Mouse (Mus musculus) ES-E14 (cell line): ENCODE results near the gene Commd1. TPM values are rescaled to one million over a fixed set of nuclear protein-coding genes. Genes with fewer than 3 reads are reported as not detected.

ENCODE experiments used
- DNase-seq: peaks from one replicate; pipeline ENCODE4 v3.0.0-alpha.2; 2013; ENCODE audit warnings: low read depth, low spot score
- H3K27ac ChIP-seq: 2 replicates; pipeline ENCODE4 v1.5.1; 2012; ENCODE audit warnings: low read depth, mild to moderate bottlenecking, low read length, moderate library complexity, mixed read lengths; ENCODE audit not compliant: poor library complexity, insufficient read depth, severe bottlenecking
- H3K36me3 ChIP-seq: 2 replicates; pipeline ENCODE4 v1.6.1; 2012; ENCODE audit warnings: mild to moderate bottlenecking, low read length, moderate library complexity, mixed read lengths; ENCODE audit not compliant: control insufficient read depth, poor library complexity, insufficient read depth, severe bottlenecking
- H3K4me1 ChIP-seq, 2 experiments: fragments of 150-350 bp in 1 of 2; sonication (generic) in 1 of 2; 2 replicates each; pipeline ENCODE4 v1.6.1; 2012; ENCODE audit warnings: low read length in 2 of 2, mild to moderate bottlenecking in 1 of 2, mixed read lengths in 1 of 2; ENCODE audit not compliant: control insufficient read depth in 2 of 2, insufficient read depth in 2 of 2, poor library complexity in 1 of 2
- H3K4me3 ChIP-seq, 2 experiments: fragments of 150-350 bp in 1 of 2; sonication (generic) in 1 of 2; 2 replicates each; pipeline ENCODE4 v1.5.1; 2012; ENCODE audit warnings: low read length in 2 of 2, low read depth in 1 of 2, mild to moderate bottlenecking in 1 of 2, mixed read lengths in 1 of 2; ENCODE audit not compliant: insufficient read depth in 1 of 2, poor library complexity in 1 of 2, severe bottlenecking in 1 of 2
- H3K9ac ChIP-seq: 2 replicates; pipeline ENCODE4 v1.6.1; 2012; ENCODE audit warnings: low read depth, mild to moderate bottlenecking, low read length, mixed read lengths; ENCODE audit not compliant: poor library complexity, insufficient read depth, severe bottlenecking
- H3K9me3 ChIP-seq: fragments of 150-350 bp; sonication (generic); 2 replicates; pipeline ENCODE4 v1.6.1; 2012; ENCODE audit warnings: low read depth, mild to moderate bottlenecking, low read length; ENCODE audit not compliant: control insufficient read depth, insufficient read depth
- CHD2 ChIP-seq: IDR thresholded peaks from 2 replicates; pipeline ENCODE4 v1.6.1; 2014; ENCODE audit warnings: mild to moderate bottlenecking, low read depth, low read length, inconsistent platforms
- HCFC1 ChIP-seq: IDR thresholded peaks from 2 replicates; pipeline ENCODE4 v1.6.1; 2012; ENCODE audit warnings: low read length, inconsistent platforms, borderline replicate concordance; ENCODE audit not compliant: insufficient read depth
- MAFK ChIP-seq: IDR thresholded peaks from 2 replicates; pipeline ENCODE4 v1.6.1; 2014; ENCODE audit warnings: mild to moderate bottlenecking, low read depth, low read length, inconsistent platforms; ENCODE audit not compliant: insufficient read depth
- ZC3H11A ChIP-seq: IDR thresholded peaks from 2 replicates; pipeline ENCODE4 v1.6.1; 2012; ENCODE audit warnings: low read depth, mild to moderate bottlenecking, inconsistent platforms, low read length, borderline replicate concordance
- ZNF384 ChIP-seq: IDR thresholded peaks from 2 replicates; pipeline ENCODE4 v1.6.1; 2012; ENCODE audit warnings: low read depth, low read length, inconsistent platforms
- in situ Hi-C, 2 experiments: fragments of 600-800 bp; cut with MboI; formaldehyde crosslinking; loops; one replicate each; pipeline ENCODE4 v1.15.1; 2025; ENCODE audit warnings: low sequenced_read_pairs in 2 of 2, inconsistent platforms in 1 of 2; ENCODE audit not compliant: unreplicated experiment in 2 of 2
- total RNA-seq: library from RNA; depleted of rRNA; stranded (reverse); fragments of 300-350 nt; gene quantifications from 2 replicates; pipeline ENCODE4 v1.2.3, GENCODE M21; 2012

The Commd1 gene
- total RNA-seq, 1 experiment: 106 TPM

- Histone ChIP-seq H3K9ac (no peak overlapping the region), H3K4me1 (peaks cover 6 to 11% of the 10 kb centered on the region in 2 experiments; a peak in 3 of 4 replicates), H3K27ac (no peak overlapping the region), H3K9me3 (no peaks in the 10 kb centered on the region), H3K4me3 (no peak overlapping the region), H3K36me3 (no peaks in the 10 kb centered on the region)
- no peak for DNase-seq
- no peak for TF ChIP-seq MAFK
- no peak for TF ChIP-seq ZNF384
- TF ChIP-seq HCFC1: no peak
- no peak for TF ChIP-seq ZC3H11A
- no peak for TF ChIP-seq CHD2
- in situ Hi-C loops: no loop called here
Measured at GRCm38 (mm10) chr11:22931320-22931905, 50.8 kb downstream of the Commd1 start.

- Histone ChIP-seq H3K27ac (no peak overlapping the region), H3K9ac (no peak overlapping the region), H3K36me3 (no peaks in the 10 kb centered on the region), H3K4me3 (no peak overlapping the region), H3K4me1 (peaks cover 0 to 4% of the 10 kb centered on the region in 2 experiments; a peak in 2 of 4 replicates), H3K9me3 (no peaks in the 10 kb centered on the region)
- in situ Hi-C loops: no loop called here
- TF ChIP-seq MAFK (no peak), CHD2 (no peak), ZNF384 (no peak), HCFC1 (no peak)
- no peak for DNase-seq
Measured at GRCm38 (mm10) chr11:22930129-22930528, 52.1 kb downstream of the Commd1 start.

- no peak for DNase-seq
- no peak overlapping the region for H3K4me3 ChIP-seq
Measured at GRCm38 (mm10) chr11:22928586-22929169, 53.5 kb downstream of the Commd1 start.

GRCm38 (mm10) chr11:22923606-22924005 lies 58.6 kb downstream of the Commd1 start:
- no peak for DNase-seq
- in situ Hi-C loops: no loop called here
- no peak overlapping the region for H3K9ac ChIP-seq
- H3K27ac ChIP-seq: no peak overlapping the region
- H3K9me3 ChIP-seq: no peaks in the 10 kb centered on the region
- H3K36me3 ChIP-seq: no peaks in the 10 kb centered on the region
- peaks cover 0 to 3% of the 10 kb centered on the region in 2 experiments; a peak in 1 of 4 replicates for H3K4me1 ChIP-seq
- no peak overlapping the region for H3K4me3 ChIP-seq
- no peak for TF ChIP-seq CHD2
- TF ChIP-seq ZNF384: no peak
- TF ChIP-seq MAFK: no peak
- no peak for TF ChIP-seq HCFC1
- TF ChIP-seq ZC3H11A: no peak

More at GRCm38 (mm10) chr11:22928586-22929169, 53.5 kb downstream of the Commd1 start:
- no peak for TF ChIP-seq HCFC1
- TF ChIP-seq CHD2: no peak
- TF ChIP-seq ZC3H11A: no peak
- TF ChIP-seq MAFK: no peak
- TF ChIP-seq ZNF384: no peak
- in situ Hi-C loops: no loop called here
- no peaks in the 10 kb centered on the region for H3K36me3 ChIP-seq
- peaks cover 0 to 6% of the 10 kb centered on the region in 2 experiments; a peak in 1 of 4 replicates for H3K4me1 ChIP-seq
- no peak overlapping the region for H3K9ac ChIP-seq
- H3K27ac ChIP-seq: no peak overlapping the region
- no peaks in the 10 kb centered on the region for H3K9me3 ChIP-seq

GRCm38 (mm10) chr11:22922546-22922945 lies 59.6 kb downstream of the Commd1 start:
- TF ChIP-seq ZNF384 (no peak), HCFC1 (no peak), ZC3H11A (no peak), CHD2 (no peak), MAFK (no peak)
- no peaks in the 10 kb centered on the region for H3K9me3 ChIP-seq
- H3K36me3 ChIP-seq: no peaks in the 10 kb centered on the region
- H3K27ac ChIP-seq: no peak overlapping the region
- no peak overlapping the region for H3K9ac ChIP-seq
- H3K4me1 ChIP-seq: peaks cover 0 to 2% of the 10 kb centered on the region in 2 experiments; a peak in 1 of 4 replicates
- DNase-seq: no peak
- H3K4me3 ChIP-seq: no peak overlapping the region
- in situ Hi-C loops: no loop called here
